Mouse (Mus musculus): ENCODE results near the gene Brpf3.

- TF ChIP-seq CTCF (IDR thresholded peaks at IDR 0.05) (no peak), EP300 (IDR thresholded peaks at IDR 0.05) (no peak)
Measured at GRCm38 (mm10) chr17:28843665-28844064, 42.8 kb downstream of the Brpf3 start.
